Mouse (Mus musculus) liver, embryonic 14.5 days (tissue): ENCODE measurements around the gene Atp6v1g2. TPM values are rescaled to one million over a fixed set of nuclear protein-coding genes. Genes with fewer than 3 reads are reported as not detected.

Experiments used
- ATAC-seq: fragments of 200-750 bp; cut with Nextera tagmentation; 2 replicates; pipeline ENCODE4 v1.8.0; 2017; ENCODE audit warnings: moderate number of reproducible peaks, mild to moderate bottlenecking, moderate library complexity; ENCODE audit not compliant: insufficient read depth
- DNase-seq, 3 experiments: peaks; one replicate each; pipeline ENCODE4 v3.0.0-alpha.2; 2012 to 2013; ENCODE audit warnings: low read depth in 3 of 3, low spot score in 3 of 3
- H3K27ac ChIP-seq: fragments of 300-500 bp; sonication (generic); 2 replicates; pipeline ENCODE4 v1.5.1; 2014; ENCODE audit warnings: moderate library complexity, mild to moderate bottlenecking, control low read depth, inconsistent platforms
- H3K27me3 ChIP-seq: fragments of 300-500 bp; sonication (generic); 2 replicates; pipeline ENCODE4 v1.6.1; 2014; ENCODE audit warnings: mild to moderate bottlenecking, low read length, moderate library complexity; ENCODE audit not compliant: control insufficient read depth, insufficient read depth
- H3K36me3 ChIP-seq: fragments of 300-500 bp; sonication (generic); replicated peaks from 2 replicates; pipeline ENCODE4 v1.6.1; 2014; ENCODE audit warnings: low read depth; ENCODE audit not compliant: control insufficient read depth, insufficient read depth
- H3K4me1 ChIP-seq, 2 experiments: fragments of 200-500 bp in 1 of 2; fragments of 300-500 bp in 1 of 2; sonication (generic) in 1 of 2; replicated peaks; 2 replicates each; pipeline ENCODE4 v1.6.1; 2012 to 2014; ENCODE audit warnings: antibody characterized with exemption in 1 of 2, inconsistent platforms in 1 of 2, low read length in 1 of 2; ENCODE audit not compliant: control insufficient read depth in 2 of 2, insufficient read depth in 2 of 2
- H3K4me2 ChIP-seq: fragments of 300-500 bp; sonication (generic); 2 replicates; pipeline ENCODE4 v1.6.1; 2014; ENCODE audit warnings: low read depth, mild to moderate bottlenecking, control low read depth, moderate library complexity
- H3K4me3 ChIP-seq, 2 experiments: fragments of 200-500 bp in 1 of 2; fragments of 300-500 bp in 1 of 2; sonication (generic) in 1 of 2; 2 replicates each; pipeline ENCODE4 v1.5.1; 2012 to 2014; ENCODE audit warnings: low read depth in 2 of 2, low read length in 2 of 2, mild to moderate bottlenecking in 2 of 2, control low read depth in 1 of 2, inconsistent platforms in 1 of 2, moderate library complexity in 1 of 2; ENCODE audit not compliant: insufficient read depth in 1 of 2
- H3K9ac ChIP-seq: fragments of 300-500 bp; sonication (generic); replicated peaks from 2 replicates; pipeline ENCODE4 v1.6.1; 2014; ENCODE audit warnings: mild to moderate bottlenecking, control low read depth, moderate library complexity
- H3K9me3 ChIP-seq: fragments of 300-500 bp; sonication (generic); 2 replicates; pipeline ENCODE4 v1.6.1; 2016; ENCODE audit warnings: low read length, mixed read lengths; ENCODE audit not compliant: control insufficient read depth
- CTCF ChIP-seq: IDR thresholded peaks from 2 replicates; pipeline ENCODE4 v1.5.1; 2016; ENCODE audit warnings: antibody characterized with exemption, low read depth, control low read depth
- EP300 ChIP-seq: IDR thresholded peaks from 2 replicates; pipeline ENCODE4 v1.6.1; 2016; ENCODE audit warnings: antibody characterized with exemption, low read depth
- WGBS: fragments of 180-500 bp; shearing (Covaris S2); extraction: QIAGEN DNeasy Blood & Tissue Kit; methylation state at CpG from one replicate; pipeline ENCODE4 v1.1.7; 2014; ENCODE audit not compliant: insufficient replicate concordance; 5-methylcytosine and 5-hydroxymethylcytosine counted together
- polyA plus RNA-seq, 2 experiments: library from polyadenylated mRNA; depleted of rRNA in 1 of 2; stranded (reverse) in 1 of 2; unstranded in 1 of 2; fragments of >200 nt; fragmentation: Nextera tagmentation in 1 of 2; extraction: Ambion mirVana in 1 of 2; gene quantifications; 2 replicates each; pipeline versions ENCODE4 v1.2.1 to v1.2.3; 2012 to 2014

Gene Atp6v1g2
- polyA plus RNA-seq, 2 experiments: 0.76 to 1.8 TPM

GRCm38 (mm10) chr17:35244999-35245398 is 11.5 kb downstream of the Atp6v1g2 start:
- H3K9ac ChIP-seq: 0 out of 2 replicates have a peak overlapping the region, but pooled peaks have one; percentile 2
- TF ChIP-seq CTCF: no peak
- no peak for TF ChIP-seq EP300
- H3K9me3 ChIP-seq: no peaks in the 10 kb centered on the region

GRCm38 (mm10) chr17:35245731-35246623 is 12.5 kb downstream of the Atp6v1g2 start:
- peaks cover 78% of the 10 kb centered on the region for H3K36me3 ChIP-seq
- no peak overlapping the region for H3K9ac ChIP-seq
- 71% methylated on average over 15 of the region's 15 CpGs for WGBS
- H3K4me1 ChIP-seq: peaks cover 13 to 22% of the 10 kb centered on the region in 2 experiments
- H3K9me3 ChIP-seq: no peaks in the 10 kb centered on the region
- H3K27me3 ChIP-seq: no peaks in the 10 kb centered on the region
- DNase-seq (no peak), ATAC-seq (no peak)
- TF ChIP-seq CTCF (peak; percentile 57), EP300 (no peak)
- H3K4me3 ChIP-seq: no peak overlapping the region
- H3K4me2 ChIP-seq: no peak overlapping the region
- H3K27ac ChIP-seq: no peak overlapping the region

More at GRCm38 (mm10) chr17:35244999-35245398, 11.5 kb downstream of the Atp6v1g2 start:
- Histone ChIP-seq H3K4me3 (no peak overlapping the region), H3K36me3 (peaks cover 70% of the 10 kb centered on the region), H3K27ac (no peak overlapping the region), H3K27me3 (no peaks in the 10 kb centered on the region), H3K4me2 (peak overlapping the region; percentile 97), H3K4me1 (peaks cover 20 to 32% of the 10 kb centered on the region in 2 experiments)
- WGBS: 83% methylated on average over 2 of the region's 2 CpGs
- DNase-seq (no peak), ATAC-seq (no peak)

GRCm38 (mm10) chr17:35247144-35247543 is 13.7 kb downstream of the Atp6v1g2 start:
- Histone ChIP-seq H3K4me2 (no peak overlapping the region), H3K36me3 (peaks cover 87% of the 10 kb centered on the region)

GRCm38 (mm10) chr17:35248986-35249385 is 15.5 kb downstream of the Atp6v1g2 start:
- H3K4me1 ChIP-seq: peaks cover 5 to 12% of the 10 kb centered on the region in 2 experiments
- no peak for ATAC-seq
- WGBS: 90% methylated on average over 14 of the region's 14 CpGs
- no peak for TF ChIP-seq EP300
- TF ChIP-seq CTCF: no peak
- H3K4me3 ChIP-seq: no peak overlapping the region
- H3K36me3 ChIP-seq: peaks cover 95% of the 10 kb centered on the region
- H3K27ac ChIP-seq: no peak overlapping the region
- H3K27me3 ChIP-seq: no peaks in the 10 kb centered on the region
- H3K9ac ChIP-seq: no peak overlapping the region
- no peaks in the 10 kb centered on the region for H3K9me3 ChIP-seq
- no peak for DNase-seq
- H3K4me2 ChIP-seq: no peak overlapping the region

More at GRCm38 (mm10) chr17:35247144-35247543, 13.7 kb downstream of the Atp6v1g2 start:
- no peak for TF ChIP-seq CTCF
- TF ChIP-seq EP300: no peak
- H3K4me3 ChIP-seq: no peak overlapping the region
- H3K27me3 ChIP-seq: no peaks in the 10 kb centered on the region
- H3K9ac ChIP-seq: no peak overlapping the region
- H3K4me1 ChIP-seq: peaks cover 13 to 21% of the 10 kb centered on the region in 2 experiments
- ATAC-seq (no peak), DNase-seq (no peak)
- 78% methylated on average over 7 of the region's 7 CpGs for WGBS
- no peaks in the 10 kb centered on the region for H3K9me3 ChIP-seq
- no peak overlapping the region for H3K27ac ChIP-seq

- no peak overlapping the region for H3K9ac ChIP-seq
- TF ChIP-seq CTCF (no peak), EP300 (no peak)
These were observed 16.2 kb downstream of the Atp6v1g2 start for GRCm38 (mm10) chr17:35249451-35250197.

More at GRCm38 (mm10) chr17:35249451-35250197, 16.2 kb downstream of the Atp6v1g2 start:
- no peak overlapping the region for H3K4me2 ChIP-seq
- peaks cover 89% of the 10 kb centered on the region for H3K36me3 ChIP-seq
- H3K27ac ChIP-seq: no peak overlapping the region
- 86% methylated on average over 19 of the region's 19 CpGs for WGBS
- no peak overlapping the region for H3K4me3 ChIP-seq
- no peaks in the 10 kb centered on the region for H3K27me3 ChIP-seq
- peaks cover 0 to 6% of the 10 kb centered on the region in 2 experiments; a peak in 1 of 4 replicates for H3K4me1 ChIP-seq
- DNase-seq: no peak
- H3K9me3 ChIP-seq: no peaks in the 10 kb centered on the region
- no peak for ATAC-seq
